Mouse (Mus musculus) liver, adult 2 months (tissue): ENCODE measurements around the gene Smarcd2. TPM values are rescaled to one million over a fixed set of nuclear protein-coding genes. Genes with fewer than 3 reads are reported as not detected.

Experiments used
- DNase-seq: peaks from one replicate; pipeline ENCODE4 v3.0.0-alpha.2; 2011; ENCODE audit warnings: low read depth, low spot score; ENCODE audit errors: extremely low read depth
- H3K27ac ChIP-seq: fragments of 200-500 bp; replicated peaks from 2 replicates; pipeline ENCODE4 v1.5.1; 2012; ENCODE audit warnings: low read depth, mild to moderate bottlenecking, control low read depth, inconsistent platforms, low read length; ENCODE audit not compliant: insufficient read depth
- H3K27me3 ChIP-seq: fragments of 200-500 bp; 2 replicates; pipeline ENCODE4 v1.6.1; 2012; ENCODE audit warnings: mild to moderate bottlenecking, moderate library complexity, low read length, inconsistent platforms; ENCODE audit not compliant: control insufficient read depth, insufficient read depth
- H3K36me3 ChIP-seq: fragments of 200-500 bp; 2 replicates; pipeline ENCODE4 v1.6.1; 2012; ENCODE audit warnings: low read length, inconsistent platforms; ENCODE audit not compliant: control insufficient read depth, insufficient read depth
- H3K4me1 ChIP-seq: fragments of 200-500 bp; 2 replicates; pipeline ENCODE4 v1.6.1; 2011; ENCODE audit warnings: low read length; ENCODE audit not compliant: control insufficient read depth, insufficient read depth
- H3K4me3 ChIP-seq: fragments of 200-500 bp; 2 replicates; pipeline ENCODE4 v1.5.1; 2011; ENCODE audit warnings: low read depth, mild to moderate bottlenecking, control low read depth, low read length, moderate library complexity; ENCODE audit not compliant: insufficient read depth
- H3K79me2 ChIP-seq: fragments of 200-500 bp; 2 replicates; pipeline ENCODE4 v1.6.1; 2012; ENCODE audit warnings: inconsistent platforms, mild to moderate bottlenecking, low read length, moderate library complexity; ENCODE audit not compliant: control insufficient read depth, insufficient read depth
- H3K9ac ChIP-seq: fragments of 200-500 bp; 2 replicates; pipeline ENCODE4 v1.6.1; 2012; ENCODE audit warnings: low read depth, mild to moderate bottlenecking, control low read depth, inconsistent platforms, low read length
- CTCF ChIP-seq: fragments of 200-500 bp; IDR thresholded peaks from 2 replicates; pipeline ENCODE4 v1.5.1; 2011; ENCODE audit warnings: low read depth, low read length, control low read depth
- POLR2A ChIP-seq: fragments of 200-500 bp; IDR thresholded peaks from 2 replicates; pipeline ENCODE4 v1.6.1; 2011; ENCODE audit warnings: low read length, control low read depth; ENCODE audit not compliant: insufficient read depth; ENCODE audit errors: extremely low read depth
- WGBS: fragments of 180-500 bp; shearing (Covaris S2); methylation state at CpG from one replicate; pipeline ENCODE4 v1.1.7; 2018; 5-methylcytosine and 5-hydroxymethylcytosine counted together
- polyA plus RNA-seq: library from polyadenylated mRNA; depleted of rRNA; stranded (reverse); fragments of >200 nt; gene quantifications from 2 replicates; pipeline ENCODE4 v1.2.3, GENCODE M21; 2012
- total RNA-seq: library from RNA; depleted of rRNA; stranded (reverse); fragments of >200 nt; gene quantifications from 2 replicates; pipeline ENCODE4 v1.2.3, GENCODE M21; 2014

The Smarcd2 gene
- total and polyA plus RNA-seq, 2 experiments, result 67.3 to 70.3 TPM

- 80% methylated on average over 7 of the region's 7 CpGs for WGBS
- Histone ChIP-seq H3K4me3 (no peak overlapping the region), H3K79me2 (peaks cover 10% of the 10 kb centered on the region; the same call in 1 of the 2 replicates), H3K9ac (no peak overlapping the region), H3K27ac (no peak overlapping the region), H3K36me3 (no peaks in the 10 kb centered on the region), H3K4me1 (peaks cover 15% of the 10 kb centered on the region), H3K27me3 (no peaks in the 10 kb centered on the region)
- no peak for TF ChIP-seq CTCF
- TF ChIP-seq POLR2A, result no peak
- DNase-seq, result peak; percentile 38
Observed at GRCm38 (mm10) chr11:106274971-106275411, 2.2 kb upstream of the Smarcd2 start.

- Histone ChIP-seq H3K36me3 (no peaks in the 10 kb centered on the region), H3K4me1 (peaks cover 16% of the 10 kb centered on the region), H3K27me3 (no peaks in the 10 kb centered on the region), H3K9ac (no peak overlapping the region), H3K79me2 (peaks cover 10% of the 10 kb centered on the region; the same call in 1 of the 2 replicates), H3K4me3 (no peak overlapping the region), H3K27ac (no peak overlapping the region)
- DNase-seq, result no peak
- TF ChIP-seq CTCF (no peak), POLR2A (no peak)
- 94% methylated on average over 1 of the region's 1 CpGs for WGBS
Observed at GRCm38 (mm10) chr11:106274374-106274773, 1.6 kb upstream of the Smarcd2 start.

GRCm38 (mm10) chr11:106273811-106274210 is 1.0 kb upstream of the Smarcd2 start:
- H3K27ac ChIP-seq, result peak overlapping the region; percentile 79
- no peak overlapping the region for H3K9ac ChIP-seq
- peaks cover 15% of the 10 kb centered on the region; the same call in 1 of the 2 replicates for H3K79me2 ChIP-seq
- no peaks in the 10 kb centered on the region for H3K27me3 ChIP-seq
- DNase-seq, result no peak
- peaks cover 21% of the 10 kb centered on the region for H3K4me1 ChIP-seq
- no peaks in the 10 kb centered on the region for H3K36me3 ChIP-seq
- H3K4me3 ChIP-seq, result no peak overlapping the region
- TF ChIP-seq CTCF (no peak), POLR2A (no peak)
- 92% methylated on average over 6 of the region's 6 CpGs for WGBS

- H3K4me1 ChIP-seq, result peaks cover 24% of the 10 kb centered on the region
- WGBS, result 5% methylated on average over 16 of the region's 16 CpGs
- no peak for DNase-seq
Observed at GRCm38 (mm10) chr11:106273311-106273684, 526 bp upstream of the Smarcd2 start.

GRCm38 (mm10) chr11:106271794-106272643 is 753 bp downstream of the Smarcd2 start:
- Histone ChIP-seq H3K79me2 (peaks cover 15% of the 10 kb centered on the region; the same call in 1 of the 2 replicates), H3K9ac (peak overlapping the region; percentile 94), H3K4me1 (peaks cover 32% of the 10 kb centered on the region), H3K4me3 (peak overlapping the region; percentile 96), H3K27me3 (no peaks in the 10 kb centered on the region), H3K27ac (peak overlapping the region; percentile 91), H3K36me3 (peaks cover under 1% of the 10 kb centered on the region; the same call in 1 of the 2 replicates)
- TF ChIP-seq POLR2A, result no peak
- TF ChIP-seq CTCF, result no peak
- WGBS, result under 1% methylated on average over 41 of the region's 41 CpGs
- DNase-seq, result no peak

More at GRCm38 (mm10) chr11:106273311-106273684, 526 bp upstream of the Smarcd2 start:
- Histone ChIP-seq H3K79me2 (peaks cover 15% of the 10 kb centered on the region; the same call in 1 of the 2 replicates), H3K36me3 (no peaks in the 10 kb centered on the region), H3K9ac (peak overlapping the region; percentile 63), H3K27ac (peak overlapping the region; percentile 79), H3K27me3 (no peaks in the 10 kb centered on the region), H3K4me3 (peak overlapping the region; percentile 55)
- TF ChIP-seq CTCF (no peak), POLR2A (no peak)
